Mouse (Mus musculus): ENCODE data around the gene Mrpl21. TPM values are rescaled to one million over a fixed set of nuclear protein-coding genes. Genes with fewer than 3 reads are reported as not detected.
A peak's percentile ranks its signal among the peaks of the same experiment; 100 is the strongest.

Mrpl21 gene
- polyA plus RNA-seq (2014; fragmentation: Nextera tagmentation; extraction: Ambion mirVana) = 102 and 112 TPM in 2 replicates

- H3K4me1 ChIP-seq (ENCODE audit: control insufficient read depth in 2 of 2, insufficient read depth in 2 of 2, low read length in 2 of 2) = peaks cover 2 to 12% of the 10 kb centered on the region in 2 experiments; a peak in 2 of 4 replicates
- H3K9ac ChIP-seq (ENCODE audit: low read length) = peak within 1 kb of the TSS; percentile 90
- peak within 1 kb of the TSS; percentile 40 to 66 for H3K27ac ChIP-seq (replicated peaks in 1 of 2; ENCODE audit: control insufficient read depth in 1 of 2, insufficient read depth in 1 of 2, low read depth in 2 of 2, low read length in 2 of 2)
- under 1% methylated on average over 49 of the region's 49 CpGs for WGBS
- peaks cover 50% of the 10 kb centered on the region for H3K36me3 ChIP-seq (ENCODE audit: control insufficient read depth, insufficient read depth, low read length)
- ATAC-seq (ENCODE audit: insufficient number of reproducible peaks, insufficient read depth, low FRiP score, low read depth) = peak; percentile 85
- no peaks in the 10 kb centered on the region for H3K9me3 ChIP-seq (ENCODE audit: control insufficient read depth, low read length)
- peak within 1 kb of the TSS; percentile 55 to 87 for H3K4me3 ChIP-seq (ENCODE audit: control insufficient read depth in 1 of 2, insufficient read depth in 1 of 2, low read depth in 1 of 2, low read length in 2 of 2)
- peak within 1 kb of the TSS; percentile 89 for H3K4me2 ChIP-seq (ENCODE audit: low read length)
- H3K27me3 ChIP-seq (ENCODE audit: control insufficient read depth, insufficient read depth, low read length) = no peaks in the 10 kb centered on the region
Measured at GRCm38 (mm10) chr19:3282572-3283467, at the start of gene Mrpl21, which contains the start of gene Ighmbp2. TSS of gene Mrpl21 (plus strand) at chr19:3282901. TSS of gene Ighmbp2 (minus strand) at chr19:3283017.

GRCm38 (mm10) chr19:3260016-3260415 lies 22.7 kb upstream of the Mrpl21 start:
- no peak overlapping the region for H3K27ac ChIP-seq (replicated peaks in 1 of 2; ENCODE audit: control insufficient read depth in 1 of 2, insufficient read depth in 1 of 2, low read depth in 2 of 2, low read length in 2 of 2)
- no peak overlapping the region for H3K9ac ChIP-seq (ENCODE audit: low read length)
- H3K4me2 ChIP-seq (ENCODE audit: low read length) = no peak overlapping the region
- 89% methylated on average over 8 of the region's 8 CpGs for WGBS
- no peaks in the 10 kb centered on the region for H3K9me3 ChIP-seq (ENCODE audit: control insufficient read depth, low read length)
- no peak overlapping the region for H3K4me3 ChIP-seq (ENCODE audit: control insufficient read depth in 1 of 2, insufficient read depth in 1 of 2, low read depth in 1 of 2, low read length in 2 of 2)
- no peaks in the 10 kb centered on the region for H3K4me1 ChIP-seq (ENCODE audit: control insufficient read depth in 2 of 2, insufficient read depth in 2 of 2, low read length in 2 of 2)
- no peak for ATAC-seq (ENCODE audit: insufficient number of reproducible peaks, insufficient read depth, low FRiP score, low read depth)
- H3K36me3 ChIP-seq (ENCODE audit: control insufficient read depth, insufficient read depth, low read length) = peaks cover 50% of the 10 kb centered on the region
- H3K27me3 ChIP-seq (ENCODE audit: control insufficient read depth, insufficient read depth, low read length) = no peaks in the 10 kb centered on the region

- H3K27ac ChIP-seq (replicated peaks in 1 of 2; ENCODE audit: control insufficient read depth in 1 of 2, insufficient read depth in 1 of 2, low read depth in 2 of 2, low read length in 2 of 2) = no peak overlapping the region
- 91% methylated on average over 3 of the region's 3 CpGs for WGBS
- no peak overlapping the region for H3K4me3 ChIP-seq (ENCODE audit: control insufficient read depth in 1 of 2, insufficient read depth in 1 of 2, low read depth in 1 of 2, low read length in 2 of 2)
- peaks cover 56% of the 10 kb centered on the region for H3K36me3 ChIP-seq (ENCODE audit: control insufficient read depth, insufficient read depth, low read length)
- H3K4me1 ChIP-seq (ENCODE audit: control insufficient read depth in 2 of 2, insufficient read depth in 2 of 2, low read length in 2 of 2) = no peaks in the 10 kb centered on the region
- H3K27me3 ChIP-seq (ENCODE audit: control insufficient read depth, insufficient read depth, low read length) = no peaks in the 10 kb centered on the region
- no peaks in the 10 kb centered on the region for H3K9me3 ChIP-seq (ENCODE audit: control insufficient read depth, low read length)
- no peak for ATAC-seq (ENCODE audit: insufficient number of reproducible peaks, insufficient read depth, low FRiP score, low read depth)
- H3K4me2 ChIP-seq (ENCODE audit: low read length) = no peak overlapping the region
- no peak overlapping the region for H3K9ac ChIP-seq (ENCODE audit: low read length)
Measured at GRCm38 (mm10) chr19:3260591-3260990, 22.1 kb upstream of the Mrpl21 start.

- Histone ChIP-seq H3K27ac (replicated peaks in 1 of 2; ENCODE audit: control insufficient read depth in 1 of 2, insufficient read depth in 1 of 2, low read depth in 2 of 2, low read length in 2 of 2) (no peak overlapping the region), H3K9me3 (ENCODE audit: control insufficient read depth, low read length) (no peaks in the 10 kb centered on the region), H3K4me3 (ENCODE audit: control insufficient read depth in 1 of 2, insufficient read depth in 1 of 2, low read depth in 1 of 2, low read length in 2 of 2) (no peak overlapping the region), H3K9ac (ENCODE audit: low read length) (no peak overlapping the region), H3K27me3 (ENCODE audit: control insufficient read depth, insufficient read depth, low read length) (no peaks in the 10 kb centered on the region), H3K36me3 (ENCODE audit: control insufficient read depth, insufficient read depth, low read length) (peaks cover 63% of the 10 kb centered on the region), H3K4me1 (ENCODE audit: control insufficient read depth in 2 of 2, insufficient read depth in 2 of 2, low read length in 2 of 2) (no peaks in the 10 kb centered on the region), H3K4me2 (ENCODE audit: low read length) (no peak overlapping the region)
- WGBS = 92% methylated on average over 7 of the region's 7 CpGs
- ATAC-seq (ENCODE audit: insufficient number of reproducible peaks, insufficient read depth, low FRiP score, low read depth) = no peak
Measured at GRCm38 (mm10) chr19:3261336-3261735, 21.4 kb upstream of the Mrpl21 start.

GRCm38 (mm10) chr19:3261764-3262525 lies 20.8 kb upstream of the Mrpl21 start:
- no peak overlapping the region for H3K9ac ChIP-seq (ENCODE audit: low read length)
- H3K27me3 ChIP-seq (ENCODE audit: control insufficient read depth, insufficient read depth, low read length) = no peaks in the 10 kb centered on the region
- peaks cover 69% of the 10 kb centered on the region for H3K36me3 ChIP-seq (ENCODE audit: control insufficient read depth, insufficient read depth, low read length)
- H3K4me3 ChIP-seq (ENCODE audit: control insufficient read depth in 1 of 2, insufficient read depth in 1 of 2, low read depth in 1 of 2, low read length in 2 of 2) = no peak overlapping the region
- no peaks in the 10 kb centered on the region for H3K4me1 ChIP-seq (ENCODE audit: control insufficient read depth in 2 of 2, insufficient read depth in 2 of 2, low read length in 2 of 2)
- no peak overlapping the region for H3K27ac ChIP-seq (replicated peaks in 1 of 2; ENCODE audit: control insufficient read depth in 1 of 2, insufficient read depth in 1 of 2, low read depth in 2 of 2, low read length in 2 of 2)
- H3K4me2 ChIP-seq (ENCODE audit: low read length) = no peak overlapping the region
- H3K9me3 ChIP-seq (ENCODE audit: control insufficient read depth, low read length) = no peaks in the 10 kb centered on the region
- ATAC-seq (ENCODE audit: insufficient number of reproducible peaks, insufficient read depth, low FRiP score, low read depth) = no peak
- 73% methylated on average over 12 of the region's 12 CpGs for WGBS

GRCm38 (mm10) chr19:3264348-3264747 lies 18.4 kb upstream of the Mrpl21 start:
- 87% methylated on average over 6 of the region's 6 CpGs for WGBS
- no peak overlapping the region for H3K4me2 ChIP-seq (ENCODE audit: low read length)
- no peaks in the 10 kb centered on the region for H3K9me3 ChIP-seq (ENCODE audit: control insufficient read depth, low read length)
- ATAC-seq (ENCODE audit: insufficient number of reproducible peaks, insufficient read depth, low FRiP score, low read depth) = no peak
- no peak overlapping the region for H3K27ac ChIP-seq (replicated peaks in 1 of 2; ENCODE audit: control insufficient read depth in 1 of 2, insufficient read depth in 1 of 2, low read depth in 2 of 2, low read length in 2 of 2)
- no peaks in the 10 kb centered on the region for H3K27me3 ChIP-seq (ENCODE audit: control insufficient read depth, insufficient read depth, low read length)
- peaks cover 93% of the 10 kb centered on the region for H3K36me3 ChIP-seq (ENCODE audit: control insufficient read depth, insufficient read depth, low read length)
- no peaks in the 10 kb centered on the region for H3K4me1 ChIP-seq (ENCODE audit: control insufficient read depth in 2 of 2, insufficient read depth in 2 of 2, low read length in 2 of 2)
- H3K4me3 ChIP-seq (ENCODE audit: control insufficient read depth in 1 of 2, insufficient read depth in 1 of 2, low read depth in 1 of 2, low read length in 2 of 2) = no peak overlapping the region
- no peak overlapping the region for H3K9ac ChIP-seq (ENCODE audit: low read length)

GRCm38 (mm10) chr19:3265180-3265579 lies 17.5 kb upstream of the Mrpl21 start:
- Histone ChIP-seq H3K4me3 (ENCODE audit: control insufficient read depth in 1 of 2, insufficient read depth in 1 of 2, low read depth in 1 of 2, low read length in 2 of 2) (no peak overlapping the region), H3K27ac (replicated peaks in 1 of 2; ENCODE audit: control insufficient read depth in 1 of 2, insufficient read depth in 1 of 2, low read depth in 2 of 2, low read length in 2 of 2) (no peak overlapping the region), H3K4me1 (ENCODE audit: control insufficient read depth in 2 of 2, insufficient read depth in 2 of 2, low read length in 2 of 2) (no peaks in the 10 kb centered on the region), H3K9me3 (ENCODE audit: control insufficient read depth, low read length) (no peaks in the 10 kb centered on the region), H3K27me3 (ENCODE audit: control insufficient read depth, insufficient read depth, low read length) (no peaks in the 10 kb centered on the region), H3K9ac (ENCODE audit: low read length) (no peak overlapping the region), H3K36me3 (ENCODE audit: control insufficient read depth, insufficient read depth, low read length) (peaks cover 96% of the 10 kb centered on the region), H3K4me2 (ENCODE audit: low read length) (no peak overlapping the region)
- 93% methylated on average over 9 of the region's 9 CpGs for WGBS
- ATAC-seq (ENCODE audit: insufficient number of reproducible peaks, insufficient read depth, low FRiP score, low read depth) = no peak
